Mouse (Mus musculus): ENCODE data around the gene Dph2.

- TF ChIP-seq POLR2A (IDR thresholded peaks at IDR 0.05; ENCODE audit: control insufficient read depth, low read depth, low read length) = no peak
- peak; percentile 39; the same call in 1 of the 2 replicates for TF ChIP-seq CTCF (IDR thresholded peaks at IDR 0.05; ENCODE audit: control insufficient read depth, insufficient read depth, insufficient replicate concordance, low read depth, low read length)
Measured at GRCm38 (mm10) chr4:117867823-117868222, 24.0 kb downstream of the Dph2 start.
